Mouse (Mus musculus): ENCODE data around the gene Trappc3. TPM values are rescaled to one million over a fixed set of nuclear protein-coding genes. Genes with fewer than 3 reads are reported as not detected.

The Trappc3 gene
- total and polyA plus RNA-seq, 3 experiments = 71.0 to 72.0 TPM; not detected in 1

DNA sequence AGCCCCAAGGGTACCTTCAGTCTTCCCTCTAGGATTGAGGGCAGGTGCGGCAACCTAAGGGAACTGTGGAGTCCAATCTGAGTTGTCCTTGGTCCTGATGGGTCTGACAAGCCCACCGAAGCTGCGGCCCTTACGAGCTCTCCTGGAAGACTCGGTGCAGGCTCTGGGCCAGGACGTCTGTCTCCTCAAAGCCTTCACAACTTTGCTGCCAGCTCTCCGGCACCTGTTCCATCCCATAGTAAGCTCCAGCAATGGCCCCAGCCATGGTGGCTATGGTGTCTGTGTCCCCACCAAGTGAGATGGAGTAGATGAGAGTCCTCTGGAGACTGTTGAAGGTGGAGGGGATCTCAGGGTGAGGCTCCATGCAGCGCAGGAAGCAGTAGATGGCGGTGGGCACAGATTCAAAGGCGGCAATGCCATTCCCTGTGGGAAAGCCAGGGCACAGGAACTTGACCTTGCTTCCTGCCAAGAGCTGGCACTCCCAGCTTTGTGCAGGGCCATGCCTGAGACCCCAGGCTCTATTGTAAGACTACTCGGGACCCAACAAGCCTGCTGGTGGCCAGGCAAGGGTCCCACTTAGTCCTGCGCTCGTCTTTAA lies 54.4 kb downstream of the Trappc3 start:
- H3K27me3 ChIP-seq (ENCODE audit: control insufficient read depth in 1 of 2, insufficient read depth in 2 of 2, low read length in 2 of 2) = no peaks in the 10 kb centered on the region
- peaks cover 3 to 15% of the 10 kb centered on the region in 2 experiments; a peak in 2 of 4 replicates for H3K4me1 ChIP-seq (ENCODE audit: control insufficient read depth in 1 of 2, insufficient read depth in 2 of 2, low read length in 2 of 2)
- H3K36me3 ChIP-seq (ENCODE audit: control insufficient read depth in 1 of 2, insufficient read depth in 2 of 2, low read length in 2 of 2) = peaks cover 0 to 8% of the 10 kb centered on the region in 2 experiments; a peak in 2 of 4 replicates
- TF ChIP-seq ZMIZ1 (IDR thresholded peaks at IDR 0.05; ENCODE audit: low read depth, low read length) (no peak), POLR2A (IDR thresholded peaks at IDR 0.05; ENCODE audit: control insufficient read depth in 1 of 2, insufficient read depth in 1 of 2, low read depth in 1 of 2, low read length in 2 of 2, poor library complexity in 1 of 2) (no peak), SIN3A (IDR thresholded peaks at IDR 0.05; ENCODE audit: low read length) (no peak), USF2 (IDR thresholded peaks at IDR 0.05; ENCODE audit: borderline replicate concordance in 1 of 2, insufficient read depth in 1 of 2, low read depth in 1 of 2, low read length in 2 of 2) (no peak), KAT2A (conservative IDR thresholded peaks at IDR 0.05; ENCODE audit: low read depth, low read length) (no peak), ZKSCAN1 (IDR thresholded peaks at IDR 0.05; ENCODE audit: low read depth, low read length) (no peak), ELF1 (IDR thresholded peaks at IDR 0.05; ENCODE audit: low read depth, low read length) (no peak), USF1 (IDR thresholded peaks at IDR 0.05; ENCODE audit: low read depth, low read length) (no peak), TAL1 (IDR thresholded peaks at IDR 0.05; ENCODE audit: low read length) (no peak), MAFK (IDR thresholded peaks at IDR 0.05; ENCODE audit: borderline replicate concordance, low read depth, low read length) (no peak), TCF12 (IDR thresholded peaks at IDR 0.05; ENCODE audit: low read depth, low read length) (no peak), ZNF384 (IDR thresholded peaks at IDR 0.05; ENCODE audit: low read depth, low read length) (no peak)
- no peak overlapping the region for H3K27ac ChIP-seq (ENCODE audit: control insufficient read depth, low read depth, low read length)
- H3K9ac ChIP-seq (ENCODE audit: control insufficient read depth, low read depth, low read length, poor library complexity, severe bottlenecking) = no peak overlapping the region
- no peaks in the 10 kb centered on the region for H3K9me3 ChIP-seq (replicated peaks; ENCODE audit: insufficient read depth, low read length)
- H3K79me2 ChIP-seq (ENCODE audit: control insufficient read depth, insufficient read depth, low read length, poor library complexity) = peaks cover 14% of the 10 kb centered on the region
- H3K4me3 ChIP-seq (ENCODE audit: control insufficient read depth in 1 of 2, insufficient read depth in 1 of 2, low read depth in 2 of 2, low read length in 2 of 2) = no peak overlapping the region
- DNase-seq (ENCODE audit: low read depth, low spot score) = no peak

DNA sequence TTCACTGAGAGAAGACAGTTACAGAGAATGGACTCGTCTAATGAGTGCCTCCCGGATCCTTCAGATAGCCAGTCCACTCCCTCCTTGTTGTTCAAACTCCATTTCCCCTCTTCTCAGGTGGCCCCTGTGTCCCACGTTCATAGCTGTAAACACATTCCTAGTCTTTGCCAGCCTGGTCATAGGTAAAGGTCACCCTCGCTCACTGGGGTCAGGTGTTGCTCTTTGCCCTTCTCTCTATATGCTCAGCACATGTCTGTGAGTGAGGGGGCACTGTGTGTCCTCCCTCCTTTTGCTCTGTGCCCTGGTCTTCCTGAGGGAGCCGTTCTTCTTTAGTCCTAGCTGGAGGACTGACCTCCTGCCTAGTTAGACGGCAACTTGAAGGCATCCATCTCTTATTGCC lies 57.7 kb downstream of the Trappc3 start:
- Histone ChIP-seq H3K36me3 (ENCODE audit: control insufficient read depth in 1 of 2, insufficient read depth in 2 of 2, low read length in 2 of 2) (peaks cover 0 to 4% of the 10 kb centered on the region in 2 experiments; a peak in 2 of 4 replicates), H3K79me2 (ENCODE audit: control insufficient read depth, insufficient read depth, low read length, poor library complexity) (peaks cover 14% of the 10 kb centered on the region), H3K27me3 (ENCODE audit: control insufficient read depth in 1 of 2, insufficient read depth in 2 of 2, low read length in 2 of 2) (no peaks in the 10 kb centered on the region), H3K4me3 (ENCODE audit: control insufficient read depth in 1 of 2, insufficient read depth in 1 of 2, low read depth in 2 of 2, low read length in 2 of 2) (no peak overlapping the region), H3K9ac (ENCODE audit: control insufficient read depth, low read depth, low read length, poor library complexity, severe bottlenecking) (no peak overlapping the region), H3K27ac (ENCODE audit: control insufficient read depth, low read depth, low read length) (no peak overlapping the region), H3K9me3 (replicated peaks; ENCODE audit: insufficient read depth, low read length) (no peaks in the 10 kb centered on the region), H3K4me1 (ENCODE audit: control insufficient read depth in 1 of 2, insufficient read depth in 2 of 2, low read length in 2 of 2) (peaks cover 3 to 9% of the 10 kb centered on the region in 2 experiments; a peak in 2 of 4 replicates)
- TF ChIP-seq MAZ (IDR thresholded peaks at IDR 0.05; ENCODE audit: low read depth, low read length) (no peak), MEF2A (IDR thresholded peaks at IDR 0.05; ENCODE audit: extremely low read depth, insufficient replicate concordance, low read depth, low read length, poor library complexity, severe bottlenecking) (no peak), MAFK (IDR thresholded peaks at IDR 0.05; ENCODE audit: borderline replicate concordance, low read depth, low read length) (no peak), POLR2AphosphoS2 (IDR thresholded peaks at IDR 0.05; ENCODE audit: low read length) (no peak), ZC3H11A (IDR thresholded peaks at IDR 0.05; ENCODE audit: low read depth, low read length) (no peak), POLR2AphosphoS5 (IDR thresholded peaks at IDR 0.05; ENCODE audit: borderline replicate concordance, low read depth, low read length) (no peak), TAL1 (IDR thresholded peaks at IDR 0.05; ENCODE audit: low read length) (no peak), ETS1 (IDR thresholded peaks at IDR 0.05; ENCODE audit: low read depth, low read length) (no peak), MYB (IDR thresholded peaks at IDR 0.05; ENCODE audit: low read depth, low read length) (no peak), GABPA (IDR thresholded peaks at IDR 0.05; ENCODE audit: low read depth, low read length) (no peak), NRF1 (IDR thresholded peaks at IDR 0.05; ENCODE audit: insufficient read depth, low read depth, low read length, poor library complexity, severe bottlenecking) (no peak)
- no peak for DNase-seq (ENCODE audit: low read depth, low spot score)
